Mouse (Mus musculus) R1 (cell line): ENCODE data around the gene Ctnnbl1.

Source experiments
- DNase-seq: peaks from one replicate; pipeline ENCODE4 v3.0.0-alpha.2; 2018; ENCODE audit warnings: low read depth, low spot score

The Ctnnbl1 gene

DNA sequence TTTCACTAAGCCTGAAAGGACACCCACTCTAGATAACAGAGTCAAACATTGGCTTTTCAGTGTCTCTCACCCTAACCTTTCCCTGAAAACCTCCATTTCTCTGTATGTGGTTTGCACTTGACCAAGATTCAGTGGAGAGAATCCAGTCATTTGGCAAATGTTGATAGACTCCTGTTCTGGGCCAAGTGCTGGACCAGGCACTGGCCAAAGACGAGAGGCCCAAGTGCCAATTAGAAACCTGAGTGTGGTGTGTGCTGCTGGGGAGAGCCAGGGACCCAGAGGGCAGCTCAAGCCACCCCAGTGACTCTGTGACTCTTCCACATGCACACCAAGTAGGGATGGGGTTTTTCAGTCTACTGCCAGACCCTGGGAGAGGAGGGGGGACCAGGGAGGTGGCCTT lies 136.5 kb downstream of the Ctnnbl1 start:
- DNase-seq, result no peak

- no peak for DNase-seq
These were observed 137.9 kb downstream of the Ctnnbl1 start for GRCm38 (mm10) chr2:157875111-157875510.

DNA sequence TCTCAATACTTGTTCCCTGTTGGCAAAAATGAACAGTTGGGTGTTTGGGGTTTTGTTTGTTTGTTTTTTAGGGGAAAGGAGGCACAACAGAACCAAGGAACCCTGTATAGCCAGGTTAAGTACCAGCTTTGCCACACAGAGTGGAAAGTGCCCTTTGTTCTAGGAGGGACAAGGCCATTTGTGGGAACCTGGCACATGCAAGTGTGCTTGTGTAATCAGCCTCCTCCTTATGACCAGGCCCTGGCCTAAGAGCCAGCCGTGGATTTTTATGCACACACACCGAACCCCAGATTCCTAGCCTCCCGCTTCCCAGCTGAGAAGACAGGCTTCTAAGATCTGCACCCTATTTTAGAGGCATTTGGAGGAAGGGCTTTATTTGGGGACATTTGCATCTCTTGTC lies 140.2 kb downstream of the Ctnnbl1 start:
- DNase-seq, result no peak

GRCm38 (mm10) chr2:157877967-157878366 lies 140.8 kb downstream of the Ctnnbl1 start:
- no peak for DNase-seq

- DNase-seq, result no peak
These were observed 144.7 kb downstream of the Ctnnbl1 start for GRCm38 (mm10) chr2:157881939-157882338.

DNA sequence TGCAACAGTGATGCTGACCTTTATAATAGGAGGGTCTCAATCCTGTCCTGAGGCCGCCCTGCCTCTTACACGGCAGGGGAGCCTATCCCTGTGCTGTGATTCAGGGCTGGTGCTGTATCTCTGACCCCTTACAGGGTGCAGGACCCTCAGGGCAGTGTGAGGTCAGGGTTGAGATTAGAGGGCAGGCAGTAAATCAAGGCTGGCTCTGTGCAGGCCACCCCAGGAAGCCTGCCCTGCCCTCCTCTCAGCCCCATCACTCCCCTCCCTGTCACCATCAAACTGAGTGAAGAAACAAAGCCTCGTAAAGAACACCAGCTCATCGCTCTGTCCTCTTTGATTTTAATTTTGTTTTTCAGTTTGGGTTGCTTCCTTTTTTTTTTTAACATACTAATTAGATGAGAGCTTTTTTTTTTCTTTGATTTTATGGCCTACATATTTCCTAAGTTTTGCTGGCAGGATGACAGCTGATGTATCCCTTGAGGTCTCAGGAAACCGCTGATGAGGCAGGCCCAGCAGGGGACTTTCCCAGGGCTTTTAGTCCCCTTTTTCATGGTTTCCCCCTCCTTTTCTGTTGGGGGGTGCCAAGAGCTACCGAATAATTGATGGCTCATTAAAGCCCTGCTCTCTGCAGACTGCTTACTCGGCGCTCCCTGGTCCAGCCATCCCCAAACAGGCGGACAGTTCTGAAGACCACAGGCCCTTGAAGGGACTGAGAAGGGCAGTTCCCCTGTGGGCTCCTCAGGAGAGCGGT lies 150.2 kb downstream of the Ctnnbl1 start:
- DNase-seq, result no peak

DNA sequence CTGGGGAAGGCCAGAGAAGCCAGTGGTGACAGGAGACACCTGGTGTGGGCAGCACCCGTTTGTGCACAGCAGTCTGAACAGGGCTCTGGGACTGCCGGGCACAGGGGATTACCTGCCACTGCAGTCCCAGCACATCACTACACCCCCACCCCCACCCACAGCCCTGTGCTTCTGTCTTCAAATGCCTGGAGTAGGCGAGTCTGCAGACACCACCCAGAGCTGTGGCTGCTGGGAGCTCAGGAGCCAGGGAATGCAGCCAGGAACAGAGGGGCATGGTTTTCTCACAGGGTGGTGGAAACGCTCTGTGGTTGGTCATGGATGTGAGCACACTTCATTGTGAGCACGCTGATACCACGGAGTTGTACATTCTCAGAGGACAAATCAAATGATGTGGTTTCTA lies 154.0 kb downstream of the Ctnnbl1 start:
- no peak for DNase-seq

- no peak for DNase-seq
These were observed 159.9 kb downstream of the Ctnnbl1 start for GRCm38 (mm10) chr2:157897131-157897530.

- DNase-seq, result peak; percentile 91
These were observed 176.0 kb downstream of the Ctnnbl1 start for GRCm38 (mm10) chr2:157913204-157913636.

DNA sequence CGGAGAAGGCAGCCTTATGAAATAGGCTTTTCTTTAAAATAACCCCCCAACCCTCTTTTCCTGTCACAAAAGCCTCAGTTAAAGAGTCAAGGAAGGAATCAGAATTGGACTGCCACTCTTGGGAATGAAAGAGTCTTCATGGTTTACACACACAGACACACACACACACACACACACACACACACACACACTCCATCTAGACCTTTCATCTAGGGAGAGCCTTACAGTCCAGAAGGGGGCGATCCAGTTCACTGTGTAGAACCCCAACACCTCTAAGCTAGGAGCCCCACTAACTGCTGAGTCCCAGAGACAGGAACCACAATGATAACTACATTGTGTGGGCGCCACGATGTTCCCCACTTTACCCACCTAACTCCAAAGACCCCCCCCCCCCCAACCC lies 176.5 kb downstream of the Ctnnbl1 start:
- DNase-seq, result peak; percentile 51

- peak; percentile 71 for DNase-seq
These were observed 177.0 kb downstream of the Ctnnbl1 start, which contains the start of gene Vstm2l for GRCm38 (mm10) chr2:157914105-157914764. TSS of gene Vstm2l (plus strand) at chr2:157914653.

DNA sequence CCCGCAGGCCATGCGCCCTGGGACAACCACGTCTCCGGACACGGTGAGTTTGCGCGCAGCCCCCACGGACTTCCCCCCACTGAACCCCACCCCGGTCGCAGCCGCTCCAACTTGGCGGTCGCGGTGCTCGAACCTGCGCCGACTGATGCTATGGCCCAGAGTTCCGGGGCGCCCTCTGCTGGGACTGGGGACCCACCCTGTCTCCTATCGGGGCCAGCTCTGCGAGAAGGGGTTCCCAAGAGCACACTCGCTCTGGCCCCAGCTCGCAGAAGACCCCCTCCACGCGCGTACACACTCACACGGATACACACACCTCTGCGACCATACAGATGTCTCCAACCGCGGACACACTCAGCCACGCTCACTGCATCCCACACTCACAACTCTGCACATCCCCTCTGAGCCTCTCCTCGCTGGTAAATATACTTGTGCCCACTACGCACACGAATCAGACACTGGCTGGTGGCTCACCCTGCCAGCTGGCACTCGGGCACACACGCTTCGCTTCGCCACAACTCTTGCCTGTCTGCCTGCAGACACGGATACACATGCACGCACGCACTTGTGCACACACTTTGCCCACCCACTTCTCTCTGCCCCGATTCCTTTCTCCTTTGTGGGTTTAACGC lies 177.8 kb downstream of the Ctnnbl1 start:
- DNase-seq, result peak; percentile 29

DNA sequence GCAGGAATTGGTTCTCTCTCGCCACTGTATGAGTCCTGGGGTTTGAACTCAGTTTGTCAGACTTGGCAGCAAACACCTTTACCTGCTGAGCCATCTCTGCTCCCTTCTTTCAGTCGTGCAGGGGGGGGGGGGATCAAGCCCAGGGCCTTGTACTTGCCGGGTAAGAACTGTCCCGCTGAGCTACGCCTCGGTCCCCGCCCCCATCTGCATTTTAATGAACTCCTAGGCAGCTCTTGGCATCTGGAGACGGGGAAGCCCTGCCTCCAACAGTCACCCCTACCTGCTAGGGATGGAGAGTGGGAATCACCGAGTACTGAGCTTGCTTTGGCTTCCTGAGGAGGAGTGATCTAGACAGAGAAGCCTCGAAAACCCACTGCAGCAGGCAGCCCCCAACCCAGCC lies 181.3 kb downstream of the Ctnnbl1 start:
- DNase-seq, result peak; percentile 61

DNA sequence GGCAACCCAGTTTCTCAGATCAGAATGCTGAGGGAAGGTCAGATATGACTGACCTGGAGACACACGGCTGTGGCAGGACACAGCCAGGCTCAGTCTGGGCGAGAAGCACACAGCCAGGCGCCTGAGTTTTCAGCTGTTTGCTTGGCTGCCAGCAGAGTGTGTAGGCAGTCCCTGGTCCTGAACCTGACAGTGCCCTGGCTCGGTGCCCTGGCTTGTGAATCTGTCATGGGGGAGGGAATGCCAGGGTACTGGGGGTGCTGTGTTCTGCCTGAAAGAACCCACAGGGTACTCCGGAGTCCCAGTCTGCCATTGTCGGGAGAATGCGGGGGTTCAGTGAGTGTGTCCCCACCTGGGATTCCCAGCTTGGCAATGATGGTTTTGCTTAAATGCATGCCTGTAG lies 184.3 kb downstream of the Ctnnbl1 start:
- DNase-seq, result no peak

DNA sequence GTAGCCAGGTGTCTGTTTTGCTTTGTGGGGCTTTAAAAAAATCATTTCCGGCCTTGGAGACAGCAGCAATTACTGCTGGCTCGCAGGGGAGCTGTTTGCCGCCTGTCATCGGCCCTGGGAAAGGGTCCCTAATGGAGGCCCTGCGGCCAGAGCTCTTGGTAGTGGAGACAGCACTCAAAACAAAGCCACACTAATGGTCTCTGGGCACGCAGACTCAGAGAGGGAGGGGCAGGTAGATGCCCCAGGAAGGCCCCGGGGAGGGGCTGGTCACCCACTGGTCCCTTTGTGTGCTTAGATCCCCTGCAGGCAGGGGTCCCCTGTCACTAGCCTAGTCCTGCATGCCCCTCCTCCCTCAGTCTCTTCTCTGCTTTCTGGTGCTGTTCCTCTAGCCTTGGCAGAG lies 186.2 kb downstream of the Ctnnbl1 start:
- DNase-seq, result no peak

- no peak for DNase-seq
These were observed 187.3 kb downstream of the Ctnnbl1 start for GRCm38 (mm10) chr2:157924504-157924903.

DNA sequence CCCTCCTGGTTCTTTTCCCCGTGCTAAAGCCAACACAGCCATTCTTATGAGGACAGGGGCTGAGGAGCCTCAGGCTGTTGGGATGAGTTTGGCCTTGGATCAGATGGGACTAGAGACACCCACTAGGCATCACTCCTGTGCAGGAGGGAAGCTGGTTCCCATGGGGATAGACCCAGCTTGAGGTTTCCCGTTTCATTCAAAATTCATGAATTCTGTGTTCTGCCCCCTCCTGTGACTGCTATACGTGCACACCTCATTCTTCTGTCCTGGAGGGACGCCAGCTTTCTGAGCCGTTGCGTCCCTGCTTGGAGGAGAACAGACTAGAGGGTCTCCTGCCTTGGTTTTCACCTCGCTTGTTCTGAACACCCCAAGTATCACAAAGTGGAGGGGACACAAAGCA lies 189.3 kb downstream of the Ctnnbl1 start:
- no peak for DNase-seq

GRCm38 (mm10) chr2:157926927-157927326 lies 189.7 kb downstream of the Ctnnbl1 start:
- DNase-seq, result no peak

DNA sequence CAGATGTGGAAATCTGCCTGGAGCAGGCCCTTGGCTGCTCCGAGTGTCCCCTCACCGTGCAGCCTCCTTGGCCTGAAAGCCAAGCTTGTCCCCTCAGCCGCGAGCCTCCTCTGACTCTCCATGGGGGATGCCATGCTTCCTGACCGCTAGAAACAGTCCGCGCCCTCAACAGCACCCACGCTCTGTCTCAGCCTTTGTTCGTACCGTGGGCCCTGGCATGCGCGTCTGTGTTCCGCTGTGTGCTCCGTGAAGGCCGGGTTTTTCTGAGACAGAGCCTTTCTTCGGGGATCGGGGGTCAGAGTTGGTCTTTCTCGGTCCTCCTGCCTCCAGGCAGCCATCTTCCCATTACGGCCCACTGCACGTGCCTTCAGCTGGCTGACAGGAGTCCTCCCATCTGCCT lies 190.2 kb downstream of the Ctnnbl1 start:
- DNase-seq, result no peak

- no peak for DNase-seq
These were observed 190.6 kb downstream of the Ctnnbl1 start for GRCm38 (mm10) chr2:157927815-157928214.

- no peak for DNase-seq
These were observed 195.5 kb downstream of the Ctnnbl1 start for GRCm38 (mm10) chr2:157932655-157933054.

- DNase-seq, result no peak
These were observed 198.4 kb downstream of the Ctnnbl1 start for GRCm38 (mm10) chr2:157935444-157936171.
